Mouse (Mus musculus) retina, adult 2 months (tissue): ENCODE measurements at regions not wholly inside any gene's neighbourhood (a gene's known extent, or its start where the extent isn't known, plus 50 kb on each side); places are given as distances from the start of the nearest gene placed in this dataset.

Experiments
- DNase-seq: peaks from one replicate; pipeline ENCODE4 v3.0.0-alpha.2; 2012; ENCODE audit warnings: low read depth, low spot score

- no peak for DNase-seq
These were observed 185.7 kb downstream of the Hace1 start for GRCm38 (mm10) chr10:45763160-45763955.

GRCm38 (mm10) chr10:45779720-45780119 lies 202.1 kb downstream of the Hace1 start:
- DNase-seq: no peak

- DNase-seq: no peak
These were observed 205.4 kb downstream of the Hace1 start for GRCm38 (mm10) chr10:45783026-45783425.

GRCm38 (mm10) chr10:45783461-45784149 lies 206.0 kb downstream of the Hace1 start:
- no peak for DNase-seq

GRCm38 (mm10) chr10:45784150-45784479 lies 206.5 kb downstream of the Hace1 start:
- no peak for DNase-seq

GRCm38 (mm10) chr10:45784575-45784974 lies 206.9 kb downstream of the Hace1 start:
- DNase-seq: no peak

- DNase-seq: no peak
These were observed 210.7 kb downstream of the Hace1 start for GRCm38 (mm10) chr10:45788356-45788755.

- DNase-seq: no peak
These were observed 218.0 kb downstream of the Hace1 start for GRCm38 (mm10) chr10:45795582-45795981.

- DNase-seq: no peak
These were observed 222.6 kb downstream of the Hace1 start for GRCm38 (mm10) chr10:45800070-45800851.

GRCm38 (mm10) chr10:45801463-45801862 lies 223.8 kb downstream of the Hace1 start:
- no peak for DNase-seq

GRCm38 (mm10) chr10:45806984-45807827 lies 229.6 kb downstream of the Hace1 start:
- DNase-seq: no peak

GRCm38 (mm10) chr10:45811882-45812281 lies 234.3 kb downstream of the Hace1 start:
- no peak for DNase-seq

- DNase-seq: no peak
These were observed 236.2 kb downstream of the Hace1 start for GRCm38 (mm10) chr10:45813804-45814203.

GRCm38 (mm10) chr10:45816679-45817078 lies 239.1 kb downstream of the Hace1 start:
- DNase-seq: no peak

- no peak for DNase-seq
These were observed 243.5 kb downstream of the Hace1 start for GRCm38 (mm10) chr10:45820986-45821655.

- no peak for DNase-seq
These were observed 244.6 kb downstream of the Hace1 start for GRCm38 (mm10) chr10:45822251-45822650.

- no peak for DNase-seq
These were observed 246.0 kb downstream of the Hace1 start for GRCm38 (mm10) chr10:45823612-45824011.

GRCm38 (mm10) chr10:45848654-45849053 lies 271.0 kb downstream of the Hace1 start:
- no peak for DNase-seq

GRCm38 (mm10) chr10:45849841-45850240 lies 272.2 kb downstream of the Hace1 start:
- DNase-seq: no peak

GRCm38 (mm10) chr10:45850625-45851024 lies 273.0 kb downstream of the Hace1 start:
- no peak for DNase-seq

GRCm38 (mm10) chr10:45852688-45853087 lies 275.1 kb downstream of the Hace1 start:
- no peak for DNase-seq
